Mouse (Mus musculus) E14TG2a.4 (cell line): Measurements from ENCODE around the gene Slc5a6.

Experiments
- CTCF ChIP-seq: conservative IDR thresholded peaks from 2 replicates; pipeline ENCODE4 v1.5.1; 2014; ENCODE audit warnings: low read length
- POU5F1 ChIP-seq: IDR thresholded peaks from 2 replicates; pipeline ENCODE4 v1.6.1; 2014; ENCODE audit warnings: low read length, borderline replicate concordance

- TF ChIP-seq CTCF (no peak), POU5F1 (no peak)
Measured at GRCm38 (mm10) chr5:31054261-31055215, 5.8 kb upstream of the Slc5a6 start, which contains the start of gene Cad.
